Mouse (Mus musculus): ENCODE measurements around the gene Slc25a1.

DNA sequence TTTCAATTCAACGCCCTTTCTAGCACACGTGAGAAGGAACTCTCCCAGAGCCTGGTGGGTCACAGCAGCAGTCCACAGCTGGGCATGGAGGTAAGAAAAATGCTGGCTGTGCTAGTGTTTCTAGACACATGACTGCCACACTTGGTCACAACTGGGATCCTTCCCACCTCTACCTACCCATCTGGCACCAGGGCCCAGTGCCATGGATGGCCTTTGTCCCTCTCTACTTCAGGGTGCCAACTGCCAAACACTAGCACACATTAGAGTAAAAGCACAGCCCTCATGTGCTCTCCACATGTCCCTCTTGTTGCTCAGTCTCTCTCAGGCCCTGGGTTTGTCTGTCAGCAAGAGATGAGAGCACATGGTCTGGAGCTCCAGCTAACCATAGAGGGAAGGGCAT is 1.6 kb upstream of the Slc25a1 start:
- TF ChIP-seq CTCF (IDR thresholded peaks at IDR 0.05) (no peak), EP300 (IDR thresholded peaks at IDR 0.05) (no peak)
